Mouse (Mus musculus) E14TG2a.4 (cell line): ENCODE results near the gene E330021D16Rik.
A peak's percentile ranks its signal among the peaks of the same experiment; 100 is the strongest.

ENCODE experiments used
- CTCF ChIP-seq: conservative IDR thresholded peaks from 2 replicates; pipeline ENCODE4 v1.5.1; 2014; ENCODE audit warnings: low read length
- POU5F1 ChIP-seq: IDR thresholded peaks from 2 replicates; pipeline ENCODE4 v1.6.1; 2014; ENCODE audit warnings: low read length, borderline replicate concordance

GRCm38 (mm10) chr6:136421059-136421458 is 5.7 kb upstream of the E330021D16Rik start:
- peak; percentile 48 for TF ChIP-seq CTCF
- TF ChIP-seq POU5F1, result no peak
